Mouse (Mus musculus): Measurements from ENCODE around the gene 2900011O08Rik.

DNA sequence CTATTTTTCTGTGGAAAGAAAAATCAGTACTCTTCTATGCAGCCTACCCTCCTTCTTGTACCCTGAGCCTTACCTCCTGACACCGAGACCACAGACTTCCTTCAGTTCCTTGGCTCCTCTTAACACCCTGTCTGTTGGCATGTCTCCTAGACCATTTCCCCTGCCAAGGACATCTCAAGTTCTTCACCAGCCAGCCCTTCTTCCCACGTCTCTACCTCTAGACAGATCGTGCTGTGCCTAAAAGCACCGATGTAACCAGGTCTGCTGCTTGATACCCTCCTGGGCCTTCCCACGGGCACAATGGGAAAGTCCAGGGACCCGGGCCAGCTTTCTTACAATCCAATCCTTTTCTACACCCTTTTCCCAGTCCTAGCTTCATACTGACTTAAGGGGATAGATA is 119.5 kb downstream of the 2900011O08Rik start:
- no peak for TF ChIP-seq GATA1 (IDR thresholded peaks at IDR 0.05; ENCODE audit: low read length)
- no peak for TF ChIP-seq TAL1 (IDR thresholded peaks at IDR 0.05; ENCODE audit: low read length)

Measured in erythroblast, embryonic 14.5 days (primary cell).